Mouse (Mus musculus) monocyte, adult 5-6 weeks (primary cell): Measurements from ENCODE around the gene Crebbp. TPM values are rescaled to one million over a fixed set of nuclear protein-coding genes. Genes with fewer than 3 reads are reported as not detected.

Experiments
- total RNA-seq: library from RNA; stranded (forward); fragments of 200-1000, 200-491, 200-594 nt; gene quantifications from 3 replicates; pipeline ENCODE4 v1.2.3, GENCODE M21; 2017

Crebbp gene
- total RNA-seq, 1 experiment from 2014 or later: 40.6 TPM

Other genes with a start within 250 kb of the Crebbp start
- 9.6 to 50.1 TPM (median 14.0 TPM) in 3 replicates for gene Nlrc3, start 237.4 kb downstream of the Crebbp start, total RNA-seq
- 18.3 to 53.4 TPM (median 21.9 TPM) in 3 replicates for gene Slx4, start 210.2 kb downstream of the Crebbp start, total RNA-seq
- gene Dnase1, start 177.1 kb downstream of the Crebbp start, total RNA-seq: 0.29 TPM in 1 of 3 replicates, not detected in the others
- gene Trap1, start 136.2 kb downstream of the Crebbp start, total RNA-seq: 29.8 to 50.5 TPM (median 41.3 TPM) in 3 replicates
- gene Adcy9, start 206.5 kb upstream of the Crebbp start, total RNA-seq: 2.7 to 3.6 TPM (median 2.8 TPM) in 3 replicates